Mouse (Mus musculus) liver, postnatal 0 days (tissue): ENCODE data around the gene Bbof1.

Experiments used
- CTCF ChIP-seq: sonication (generic); IDR thresholded peaks from 2 replicates; pipeline ENCODE4 v1.5.1; 2016; ENCODE audit warnings: antibody characterized with exemption, low read depth
- EP300 ChIP-seq: IDR thresholded peaks from 2 replicates; pipeline ENCODE4 v1.6.1; 2016; ENCODE audit warnings: antibody characterized with exemption, low read depth, mild to moderate bottlenecking

DNA sequence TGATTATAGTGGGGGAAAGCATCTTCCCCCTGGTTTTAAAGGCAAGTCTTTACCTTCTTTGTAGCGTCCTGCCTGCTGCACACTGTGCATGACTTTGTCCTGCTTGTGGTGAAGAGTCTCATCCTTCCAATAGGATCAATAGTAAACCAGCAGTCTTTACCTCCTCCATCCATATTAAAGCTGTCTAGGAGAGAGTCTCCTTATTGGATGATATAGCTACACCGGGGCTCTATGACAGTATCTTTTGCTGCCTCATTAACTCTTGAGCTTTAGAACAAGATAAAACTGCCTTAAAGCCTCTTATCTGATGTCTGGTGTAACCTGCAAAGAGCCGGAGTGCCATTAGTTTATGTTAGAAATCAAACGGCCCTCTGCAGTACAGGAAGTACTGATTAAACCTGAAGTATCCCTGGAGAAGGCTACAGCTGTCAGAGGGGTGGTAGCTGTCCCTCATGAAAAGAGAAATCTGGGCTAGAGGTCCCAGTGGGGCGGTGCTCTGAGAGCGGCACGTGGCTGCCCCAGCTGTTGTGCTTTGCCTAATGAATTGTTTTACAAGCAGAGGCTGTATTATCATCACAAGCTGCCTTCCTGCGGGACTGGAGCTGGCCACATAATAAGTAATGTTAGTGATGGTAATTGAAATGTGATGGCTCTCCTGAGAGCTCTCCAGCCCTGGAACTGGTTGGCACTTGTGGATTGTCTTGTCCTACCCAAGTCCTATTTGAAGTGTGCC lies 78.6 kb downstream of the Bbof1 start:
- TF ChIP-seq CTCF (no peak), EP300 (no peak)
